Mouse (Mus musculus) 3134 (cell line): ENCODE measurements at regions not wholly inside any gene's neighbourhood (a gene's known extent, or its start where the extent isn't known, plus 50 kb on each side); places are given as distances from the start of the nearest gene placed in this dataset.
"Not testable (repeated sequence)": the region's sequence is repeated elsewhere in the genome, so short reads cannot be mapped to it uniquely, and the experiment has no call there.

ENCODE experiments used
- DNase-seq: peaks from one replicate; pipeline ENCODE4 v3.0.0-alpha.2; 2011; ENCODE audit warnings: low spot score; ENCODE audit not compliant: insufficient read length; ENCODE audit errors: extremely low read depth

DNA sequence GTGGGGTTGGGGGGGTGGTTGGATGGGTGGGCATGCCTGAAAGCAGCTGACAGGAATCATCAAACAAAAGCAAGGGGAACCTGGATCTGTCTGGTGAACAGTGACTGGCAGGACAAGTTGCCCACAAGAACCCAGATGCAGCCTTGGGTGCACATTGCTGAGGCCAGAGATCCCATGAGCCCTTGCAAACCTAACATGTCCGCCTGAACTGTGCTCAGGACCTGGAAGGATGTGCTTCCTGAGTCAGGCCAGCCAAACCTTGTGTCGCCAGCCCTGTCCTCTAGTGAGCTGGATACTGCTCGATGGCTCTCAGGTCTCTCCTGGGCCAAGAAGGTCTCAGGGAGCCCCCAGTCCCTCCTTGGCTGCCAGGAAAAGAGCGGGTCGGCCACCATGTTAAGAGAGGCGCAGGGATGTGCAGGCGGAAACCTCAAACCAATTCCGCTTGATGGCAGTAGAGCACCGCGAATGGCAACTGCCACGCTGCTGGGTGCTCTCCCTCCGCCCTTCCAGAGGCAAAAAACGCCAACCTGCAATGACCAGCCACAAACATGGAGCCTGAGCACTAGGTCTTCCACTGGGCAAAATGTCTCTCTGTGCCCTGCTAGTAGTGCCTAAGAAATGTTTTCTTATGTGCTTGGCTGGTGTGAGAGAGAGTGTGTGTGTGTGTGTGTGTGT, 140.2 kb downstream of the Pls3 start:
- DNase-seq, result not testable (repeated sequence)

GRCm38 (mm10) chrX:75733651-75734050, 141.3 kb downstream of the Pls3 start:
- DNase-seq, result not testable (repeated sequence)

GRCm38 (mm10) chrX:75729791-75730190, 145.2 kb downstream of the Pls3 start:
- DNase-seq, result not testable (repeated sequence)

DNA sequence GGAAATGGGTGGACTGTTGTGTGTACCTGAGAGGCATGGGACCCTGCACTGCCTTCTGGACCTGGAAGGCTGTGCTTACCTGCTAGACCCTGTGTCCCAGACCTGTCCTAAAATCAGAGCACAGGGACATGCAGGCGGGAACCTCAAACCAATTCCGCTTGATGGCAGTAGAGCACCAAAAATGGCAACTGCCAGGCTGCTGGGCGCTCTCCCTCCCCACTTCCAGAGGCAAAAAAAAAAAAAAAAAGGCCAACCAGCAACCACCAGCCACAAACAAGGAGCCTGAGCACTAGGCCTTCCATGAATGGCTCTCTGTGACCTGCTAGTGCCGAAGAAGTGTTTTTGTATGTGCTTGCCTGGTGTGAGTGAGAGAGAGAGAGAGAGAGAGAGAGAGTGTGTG, 146.5 kb downstream of the Pls3 start:
- DNase-seq, result no peak

DNA sequence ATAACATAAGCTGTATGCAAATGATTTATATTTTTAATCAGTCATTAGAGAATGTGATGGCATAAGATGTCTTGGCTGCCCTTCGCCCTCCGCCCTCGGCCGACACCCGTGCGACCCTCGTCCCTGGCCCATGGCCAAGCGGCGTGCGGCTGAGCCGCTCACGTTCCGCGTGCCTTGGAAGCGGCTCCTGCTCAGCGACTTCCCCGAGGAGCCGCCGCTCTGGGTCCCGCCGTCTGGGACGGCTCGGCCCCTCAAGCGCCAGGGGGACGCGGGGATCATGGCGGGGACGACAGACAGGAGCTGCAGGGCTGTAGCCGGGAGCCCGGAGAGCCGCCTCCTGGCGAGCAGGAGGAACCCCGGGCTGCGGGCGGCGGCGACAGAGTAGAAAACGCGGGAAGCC, 145.5 kb upstream of the Rab39b start:
- DNase-seq, result not testable (repeated sequence)

DNA sequence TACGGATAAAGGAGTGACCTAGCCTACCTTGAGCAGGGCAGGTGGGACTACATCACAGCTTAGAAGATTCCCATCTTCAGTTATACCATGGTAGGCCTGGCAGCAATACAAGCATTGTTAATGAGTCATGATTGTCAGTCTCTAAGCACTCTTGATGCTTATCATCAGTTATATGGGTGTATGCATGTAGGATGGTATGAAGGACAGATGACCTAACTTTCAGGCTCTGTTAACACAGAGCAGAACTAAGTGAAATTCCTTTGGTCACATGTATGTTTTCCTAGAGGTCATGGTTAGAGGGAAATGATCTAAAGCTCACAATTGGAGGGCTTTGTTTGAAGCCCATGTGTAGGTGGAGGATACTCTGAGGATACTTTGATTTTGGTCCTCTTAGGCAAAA, 121.9 kb upstream of the Rab39b start:
- no peak for DNase-seq

DNA sequence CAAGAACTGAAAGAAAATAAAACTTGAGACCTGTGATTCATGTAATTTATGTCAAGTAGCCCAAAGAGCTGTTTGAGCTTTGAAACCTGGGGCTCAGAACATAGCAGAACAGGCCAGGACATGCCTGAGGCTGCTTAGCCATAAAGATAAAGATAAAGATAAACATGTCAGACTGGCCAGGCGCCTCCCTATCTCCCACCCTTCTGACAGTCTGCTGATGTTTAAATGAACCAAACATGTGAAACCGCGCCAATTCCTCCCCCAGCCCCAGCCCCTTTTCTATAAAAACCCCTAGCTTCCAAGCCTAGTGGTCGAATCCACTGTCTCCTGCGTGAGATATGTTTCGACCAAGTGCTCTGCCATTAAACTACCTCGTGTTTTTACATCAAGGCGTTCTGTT, 97.2 kb upstream of the Rab39b start:
- DNase-seq, result not testable (repeated sequence)

DNA sequence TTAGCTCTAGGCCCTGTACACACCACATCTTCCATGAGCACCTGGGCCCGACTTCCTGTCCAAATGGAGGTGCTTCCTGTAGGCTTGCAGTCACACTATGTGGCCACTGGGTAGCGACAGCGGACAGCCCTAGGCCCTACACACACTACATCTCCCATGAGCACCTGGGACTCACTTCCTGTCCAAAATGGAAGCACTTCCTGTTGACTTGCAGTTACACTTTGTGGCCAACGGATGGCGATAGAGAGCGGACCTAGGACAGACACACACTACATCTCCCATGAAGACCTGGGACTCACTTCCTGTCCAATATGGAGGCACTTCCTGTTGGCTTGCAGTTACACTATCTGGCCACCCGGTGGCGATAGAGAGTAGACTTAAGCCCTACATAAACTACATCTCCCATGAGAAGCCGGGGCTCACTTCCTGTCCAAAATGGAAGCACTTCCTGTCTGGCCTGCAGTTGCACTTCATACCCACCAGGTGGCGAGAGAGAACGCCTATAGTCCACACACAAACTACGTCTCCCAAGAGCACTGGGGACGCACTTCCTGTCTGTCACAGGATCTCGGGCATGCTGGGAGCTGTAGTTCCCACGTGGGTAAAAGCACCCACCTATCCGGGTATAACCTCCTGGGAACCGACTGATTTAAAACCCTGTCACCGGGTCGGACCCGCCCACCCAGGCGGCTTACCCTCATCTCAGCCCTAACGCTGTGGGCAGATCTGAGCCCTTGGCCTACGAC, 96.1 kb upstream of the Rab39b start:
- peak; percentile 81 for DNase-seq

DNA sequence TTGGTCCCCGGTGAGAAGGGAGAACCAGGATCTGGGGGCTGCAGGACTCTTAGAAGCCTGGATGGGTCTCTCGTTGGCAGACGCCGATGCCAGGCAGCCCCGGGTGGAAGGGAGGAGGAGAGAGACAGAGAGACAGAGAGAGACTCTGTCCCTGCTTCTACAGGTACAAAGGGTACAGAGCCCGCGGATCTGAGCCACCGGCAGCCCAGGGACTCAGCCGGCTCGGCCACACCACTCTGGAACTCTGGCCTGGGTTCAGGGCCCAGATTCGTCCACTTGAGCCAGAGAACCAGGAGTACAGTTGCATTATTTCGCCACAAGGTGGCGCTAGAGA, 95.5 kb upstream of the Rab39b start:
- no peak for DNase-seq

DNA sequence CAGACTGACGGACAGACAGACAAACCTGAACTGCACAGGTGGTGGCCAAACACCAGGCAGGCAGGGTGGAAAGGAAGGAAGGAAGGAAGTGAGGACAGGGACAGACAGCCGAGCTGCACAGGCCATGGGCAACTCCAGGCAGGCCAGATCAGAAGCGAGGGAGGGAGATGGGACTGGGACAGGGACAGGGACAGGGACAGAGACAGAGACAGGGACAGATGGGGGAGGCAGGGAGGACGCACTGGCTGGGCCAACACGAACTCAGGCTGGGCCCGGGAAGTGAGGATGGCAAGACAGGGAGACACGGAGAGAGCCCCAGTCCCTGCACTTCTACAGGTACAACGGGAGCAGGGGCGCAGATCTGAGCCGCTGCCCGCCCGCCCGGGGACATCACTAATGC, 94.9 kb upstream of the Rab39b start:
- no peak for DNase-seq

DNA sequence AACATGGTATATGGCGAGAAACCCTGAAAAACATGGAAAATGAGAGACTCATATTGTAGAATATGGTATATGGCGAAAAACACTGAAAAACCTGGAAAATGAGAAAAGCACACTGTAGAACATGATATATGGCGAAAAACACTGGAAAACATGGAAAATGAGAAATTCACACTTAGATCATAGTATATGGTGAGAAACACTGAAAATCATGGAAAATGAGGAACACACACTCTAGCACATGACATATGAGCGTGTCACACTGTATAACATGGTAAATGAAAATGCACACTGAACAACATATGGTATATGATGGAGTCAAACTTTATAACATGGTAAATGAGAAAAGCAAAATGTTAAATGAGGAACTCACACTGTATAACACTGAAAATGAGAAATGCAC, 89.6 kb upstream of the Rab39b start:
- no peak for DNase-seq

DNA sequence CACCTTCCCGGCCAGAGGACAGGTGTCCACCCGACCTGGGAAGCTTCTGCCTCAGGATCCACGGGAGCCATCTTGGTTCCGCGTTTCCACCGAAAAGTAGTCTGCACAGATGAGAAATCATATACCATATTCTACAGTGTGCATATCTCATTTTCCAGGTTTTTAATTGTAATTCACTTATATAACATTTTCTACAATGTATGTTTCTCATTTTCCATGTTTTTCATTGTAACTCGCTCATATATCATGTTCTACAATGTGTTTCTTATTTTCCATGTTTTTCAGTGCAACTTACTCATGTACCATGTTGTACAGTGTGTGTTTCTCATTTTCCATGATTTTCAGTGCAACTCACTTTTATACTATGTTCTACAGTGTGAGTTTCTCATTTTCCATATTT, 65.4 kb upstream of the Rab39b start:
- no peak for DNase-seq
